Mouse (Mus musculus): ENCODE measurements around the gene Gcsam. TPM values are rescaled to one million over a fixed set of nuclear protein-coding genes. Genes with fewer than 3 reads are reported as not detected.

Gcsam gene
- polyA plus RNA-seq (2014; fragmentation: Nextera tagmentation; extraction: Ambion mirVana) = 0.13 TPM in 1 of 2 replicates, not detected in the other

DNA sequence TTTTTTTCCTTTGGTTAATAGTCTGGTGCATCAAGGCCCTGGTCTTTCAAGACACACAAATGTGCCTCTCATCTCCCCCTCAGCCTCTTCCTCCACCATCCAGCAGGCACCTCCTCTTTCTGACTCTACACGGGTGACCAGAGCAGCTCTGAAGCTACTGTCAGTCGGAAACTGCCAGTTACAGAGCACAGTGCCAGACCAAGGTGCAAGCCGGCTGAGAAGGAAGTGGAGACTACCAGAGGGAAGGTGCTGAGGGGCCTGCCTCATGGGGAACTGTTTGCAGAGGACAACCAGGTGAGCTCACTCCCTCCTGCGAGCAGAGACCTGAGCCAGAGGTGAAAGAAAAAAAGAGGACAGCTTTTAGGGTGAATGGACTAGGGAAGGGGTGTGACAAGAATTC lies at the start of gene Gcsam:
Gene Gcsam (plus strand): TSS at position 114 of the 400 bp plus-strand sequence.
- Histone ChIP-seq H3K27me3 (ENCODE audit: control insufficient read depth, insufficient read depth, low read length) (no peaks in the 10 kb centered on the region), H3K36me3 (ENCODE audit: control insufficient read depth, insufficient read depth, low read length) (no peaks in the 10 kb centered on the region), H3K4me1 (replicated peaks; ENCODE audit: control insufficient read depth, insufficient read depth, low read length) (no peaks in the 10 kb centered on the region), H3K4me2 (ENCODE audit: low read depth, low read length, severe bottlenecking) (no peak within 1 kb of the TSS), H3K4me3 (ENCODE audit: low read depth, low read length) (no peak within 1 kb of the TSS), H3K9me3 (ENCODE audit: control insufficient read depth, low read length) (no peaks in the 10 kb centered on the region), H3K27ac (ENCODE audit: low read depth, low read length) (no peak within 1 kb of the TSS), H3K9ac (ENCODE audit: low read length) (no peak within 1 kb of the TSS)
- ATAC-seq (replicated peaks; ENCODE audit: low FRiP score) (no peak), DNase-seq (ENCODE audit: low spot score) (no peak)
- WGBS = 87% methylated on average over 4 of the region's 4 CpGs

DNA sequence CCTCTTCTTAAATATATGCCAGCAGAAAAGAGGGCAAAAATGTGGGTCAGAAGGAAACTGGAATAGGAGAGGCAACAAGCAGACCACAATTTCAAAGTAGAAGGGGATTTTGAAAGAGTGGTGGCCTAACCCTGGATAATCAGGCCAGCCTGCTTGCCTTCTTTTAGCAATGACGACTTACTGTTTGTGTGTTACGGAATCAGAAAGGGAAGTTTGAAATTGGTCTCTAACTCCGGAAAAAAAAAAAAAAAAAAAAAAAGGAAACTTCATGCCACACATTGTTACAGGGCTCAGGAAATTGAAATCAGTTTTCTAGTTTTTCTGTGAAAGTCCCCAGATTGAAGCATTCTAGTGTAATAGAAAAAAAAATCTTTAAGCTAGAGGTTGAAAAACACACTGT lies 48.4 kb upstream of the Gcsam start:
- Histone ChIP-seq H3K27me3 (ENCODE audit: control insufficient read depth, insufficient read depth, low read length) (no peaks in the 10 kb centered on the region), H3K4me2 (ENCODE audit: low read depth, low read length, severe bottlenecking) (no peak overlapping the region), H3K36me3 (ENCODE audit: control insufficient read depth, insufficient read depth, low read length) (no peaks in the 10 kb centered on the region), H3K4me1 (replicated peaks; ENCODE audit: control insufficient read depth, insufficient read depth, low read length) (no peaks in the 10 kb centered on the region), H3K9ac (ENCODE audit: low read length) (no peak overlapping the region), H3K4me3 (ENCODE audit: low read depth, low read length) (no peak overlapping the region), H3K9me3 (ENCODE audit: control insufficient read depth, low read length) (no peaks in the 10 kb centered on the region), H3K27ac (ENCODE audit: low read depth, low read length) (no peak overlapping the region)
- ATAC-seq (replicated peaks; ENCODE audit: low FRiP score) (no peak), DNase-seq (ENCODE audit: low spot score) (no peak)
- 64% methylated on average over 3 of the region's 3 CpGs for WGBS

DNA sequence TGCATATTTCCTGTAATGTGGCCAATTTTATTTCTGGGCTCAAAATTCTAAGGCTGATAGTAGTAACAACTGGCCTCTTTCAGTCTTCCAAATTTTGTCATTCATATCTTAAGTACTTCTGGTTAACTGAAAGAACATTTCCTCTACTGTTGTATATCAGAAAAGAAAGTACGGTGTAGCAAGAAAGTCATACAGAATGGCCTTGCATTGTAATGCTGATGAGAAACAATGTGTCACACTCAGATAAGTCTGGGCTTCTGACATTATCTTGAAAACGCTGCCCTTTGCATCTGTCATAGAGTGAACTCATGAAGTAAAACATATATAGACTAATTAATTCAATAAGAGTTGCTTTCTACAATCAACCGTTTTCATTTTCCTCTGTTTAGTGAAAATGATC lies 37.9 kb upstream of the Gcsam start:
- Histone ChIP-seq H3K4me3 (ENCODE audit: low read depth, low read length) (no peak overlapping the region), H3K9ac (ENCODE audit: low read length) (no peak overlapping the region), H3K4me2 (ENCODE audit: low read depth, low read length, severe bottlenecking) (no peak overlapping the region), H3K9me3 (ENCODE audit: control insufficient read depth, low read length) (no peaks in the 10 kb centered on the region), H3K27ac (ENCODE audit: low read depth, low read length) (no peak overlapping the region), H3K36me3 (ENCODE audit: control insufficient read depth, insufficient read depth, low read length) (no peaks in the 10 kb centered on the region), H3K4me1 (replicated peaks; ENCODE audit: control insufficient read depth, insufficient read depth, low read length) (no peaks in the 10 kb centered on the region), H3K27me3 (ENCODE audit: control insufficient read depth, insufficient read depth, low read length) (no peaks in the 10 kb centered on the region)
- 93% methylated on average over 3 of the region's 3 CpGs for WGBS
- ATAC-seq (replicated peaks; ENCODE audit: low FRiP score) = no peak
- DNase-seq (ENCODE audit: low spot score) = no peak

DNA sequence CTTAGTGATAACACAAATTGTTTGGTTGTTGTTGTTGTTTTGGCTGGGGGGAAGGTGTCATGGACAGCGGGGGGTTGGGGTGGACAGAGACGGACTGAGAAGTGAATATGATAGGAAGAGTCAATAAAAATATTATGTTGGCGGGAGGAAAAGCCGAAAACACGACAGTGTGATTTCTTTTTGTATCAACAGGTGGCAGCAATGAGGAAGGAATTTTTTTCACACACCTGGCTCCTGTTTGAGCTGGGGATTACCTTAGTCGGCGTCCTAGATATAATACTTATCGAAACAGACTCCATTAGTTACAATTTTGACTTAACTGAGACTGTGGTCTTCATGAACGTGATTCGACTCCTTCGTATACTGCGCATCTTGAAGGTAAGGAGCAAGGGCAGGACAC lies 30.3 kb upstream of the Gcsam start:
- ATAC-seq (replicated peaks; ENCODE audit: low FRiP score) (no peak), DNase-seq (ENCODE audit: low spot score) (no peak)
- no peak overlapping the region for H3K4me2 ChIP-seq (ENCODE audit: low read depth, low read length, severe bottlenecking)
- WGBS = 61% methylated on average over 12 of the region's 12 CpGs
- no peaks in the 10 kb centered on the region for H3K27me3 ChIP-seq (ENCODE audit: control insufficient read depth, insufficient read depth, low read length)
- H3K27ac ChIP-seq (ENCODE audit: low read depth, low read length) = no peak overlapping the region
- H3K9me3 ChIP-seq (ENCODE audit: control insufficient read depth, low read length) = no peaks in the 10 kb centered on the region
- H3K4me1 ChIP-seq (replicated peaks; ENCODE audit: control insufficient read depth, insufficient read depth, low read length) = no peaks in the 10 kb centered on the region
- no peaks in the 10 kb centered on the region for H3K36me3 ChIP-seq (ENCODE audit: control insufficient read depth, insufficient read depth, low read length)
- no peak overlapping the region for H3K4me3 ChIP-seq (ENCODE audit: low read depth, low read length)
- H3K9ac ChIP-seq (ENCODE audit: low read length) = no peak overlapping the region

DNA sequence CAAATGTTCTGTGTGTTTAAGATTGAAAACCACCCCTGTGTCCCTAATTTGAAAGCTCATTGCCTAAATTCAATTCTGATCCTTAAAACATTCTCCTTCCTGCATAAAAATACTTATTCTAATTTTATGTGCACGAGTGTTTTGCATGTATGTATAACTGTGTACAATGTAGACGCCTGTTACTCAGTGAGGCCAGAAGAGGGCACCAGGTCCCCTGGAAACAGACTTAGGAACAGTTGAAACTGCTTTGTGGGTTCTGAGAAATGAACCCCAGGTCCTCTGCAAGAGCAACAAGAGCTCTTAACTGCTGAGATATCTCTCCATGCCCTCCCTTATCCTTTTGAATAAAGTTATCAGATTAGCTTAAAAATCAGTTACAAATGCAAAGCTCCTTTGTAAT lies 27.7 kb upstream of the Gcsam start:
- Histone ChIP-seq H3K4me1 (replicated peaks; ENCODE audit: control insufficient read depth, insufficient read depth, low read length) (no peaks in the 10 kb centered on the region), H3K27me3 (ENCODE audit: control insufficient read depth, insufficient read depth, low read length) (no peaks in the 10 kb centered on the region), H3K27ac (ENCODE audit: low read depth, low read length) (no peak overlapping the region), H3K36me3 (ENCODE audit: control insufficient read depth, insufficient read depth, low read length) (no peaks in the 10 kb centered on the region), H3K9ac (ENCODE audit: low read length) (no peak overlapping the region), H3K4me3 (ENCODE audit: low read depth, low read length) (no peak overlapping the region), H3K9me3 (ENCODE audit: control insufficient read depth, low read length) (no peaks in the 10 kb centered on the region), H3K4me2 (ENCODE audit: low read depth, low read length, severe bottlenecking) (no peak overlapping the region)
- DNase-seq (ENCODE audit: low spot score) (no peak), ATAC-seq (replicated peaks; ENCODE audit: low FRiP score) (no peak)
- 32% methylated on average over 2 of the region's 2 CpGs for WGBS

DNA sequence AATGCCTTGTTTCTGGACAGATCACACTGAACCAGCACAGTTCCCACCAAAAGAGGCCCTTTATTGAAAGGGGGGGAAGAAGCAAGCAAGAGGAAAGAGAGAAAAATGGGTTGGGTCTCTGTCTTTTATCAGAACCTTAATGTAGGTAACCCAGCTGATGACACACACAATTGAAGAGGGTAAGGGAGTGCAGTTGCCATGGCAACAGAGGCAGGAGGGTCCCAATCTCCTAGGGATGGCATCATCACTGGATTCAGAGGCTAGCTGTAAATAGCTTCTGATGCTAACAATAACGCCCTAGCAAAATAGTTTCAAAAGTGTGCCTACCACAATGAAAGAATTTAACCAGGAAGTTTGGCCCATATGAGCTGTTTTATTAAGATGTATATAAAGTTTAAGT lies 16.5 kb upstream of the Gcsam start:
- no peak overlapping the region for H3K4me3 ChIP-seq (ENCODE audit: low read depth, low read length)
- no peaks in the 10 kb centered on the region for H3K4me1 ChIP-seq (replicated peaks; ENCODE audit: control insufficient read depth, insufficient read depth, low read length)
- ATAC-seq (replicated peaks; ENCODE audit: low FRiP score) (no peak; the same call in 1 of the 2 replicates), DNase-seq (ENCODE audit: low spot score) (no peak)
- H3K27me3 ChIP-seq (ENCODE audit: control insufficient read depth, insufficient read depth, low read length) = no peaks in the 10 kb centered on the region
- no peaks in the 10 kb centered on the region for H3K36me3 ChIP-seq (ENCODE audit: control insufficient read depth, insufficient read depth, low read length)
- no peaks in the 10 kb centered on the region for H3K9me3 ChIP-seq (ENCODE audit: control insufficient read depth, low read length)
- 69% methylated on average over 1 of the region's 1 CpGs for WGBS
- no peak overlapping the region for H3K9ac ChIP-seq (ENCODE audit: low read length)
- H3K27ac ChIP-seq (ENCODE audit: low read depth, low read length) = no peak overlapping the region
- no peak overlapping the region for H3K4me2 ChIP-seq (ENCODE audit: low read depth, low read length, severe bottlenecking)

DNA sequence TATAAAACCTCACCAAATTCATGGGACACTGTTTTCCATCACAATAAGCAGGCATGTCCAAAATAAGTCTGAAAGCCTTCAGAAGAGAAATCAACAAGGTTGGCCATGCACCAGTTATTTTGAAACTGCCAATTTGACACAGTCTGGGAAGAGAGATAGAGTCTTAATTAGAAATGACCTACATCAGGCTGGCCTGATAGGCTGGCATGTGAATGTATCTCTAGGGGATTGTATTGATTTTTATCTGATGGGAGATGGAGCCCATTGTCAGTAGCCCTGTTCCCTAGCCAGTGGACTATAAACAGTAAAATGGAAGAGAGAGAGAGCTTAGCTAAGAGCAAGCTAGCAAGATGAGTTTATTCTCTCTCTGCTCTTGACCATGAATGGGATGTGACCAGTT lies 14.7 kb upstream of the Gcsam start:
- Histone ChIP-seq H3K4me3 (ENCODE audit: low read depth, low read length) (no peak overlapping the region), H3K9ac (ENCODE audit: low read length) (no peak overlapping the region), H3K4me2 (ENCODE audit: low read depth, low read length, severe bottlenecking) (no peak overlapping the region), H3K9me3 (ENCODE audit: control insufficient read depth, low read length) (no peaks in the 10 kb centered on the region), H3K36me3 (ENCODE audit: control insufficient read depth, insufficient read depth, low read length) (no peaks in the 10 kb centered on the region), H3K27ac (ENCODE audit: low read depth, low read length) (no peak overlapping the region), H3K4me1 (replicated peaks; ENCODE audit: control insufficient read depth, insufficient read depth, low read length) (no peaks in the 10 kb centered on the region), H3K27me3 (ENCODE audit: control insufficient read depth, insufficient read depth, low read length) (no peaks in the 10 kb centered on the region)
- ATAC-seq (replicated peaks; ENCODE audit: low FRiP score) (no peak), DNase-seq (ENCODE audit: low spot score) (no peak)

DNA sequence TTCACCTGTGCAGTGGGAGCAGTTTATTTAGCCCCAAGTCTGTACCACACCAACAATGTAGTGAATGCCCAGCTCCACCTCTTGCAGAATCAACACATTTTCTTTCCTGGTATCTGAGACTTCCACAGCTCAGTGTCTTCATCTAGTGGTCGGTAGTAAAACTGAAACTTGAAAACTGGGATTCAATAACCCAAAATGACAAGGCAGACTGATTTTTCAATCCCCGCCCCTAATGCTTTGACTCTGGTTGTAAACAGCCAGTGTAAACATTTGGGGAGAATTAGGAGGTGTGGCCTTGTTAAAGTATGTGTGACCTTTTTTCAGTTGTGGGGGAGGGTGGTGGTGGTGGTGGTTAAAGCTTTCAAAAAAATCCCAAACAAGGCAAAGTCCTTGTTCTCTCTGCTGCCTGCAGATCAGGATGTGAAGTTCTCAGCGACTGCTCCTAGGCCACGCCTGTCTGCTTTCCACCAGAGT lies 1.7 kb upstream of the Gcsam start:
- H3K4me3 ChIP-seq (ENCODE audit: low read depth, low read length) = no peak overlapping the region
- no peak overlapping the region for H3K4me2 ChIP-seq (ENCODE audit: low read depth, low read length, severe bottlenecking)
- no peaks in the 10 kb centered on the region for H3K4me1 ChIP-seq (replicated peaks; ENCODE audit: control insufficient read depth, insufficient read depth, low read length)
- 65% methylated on average over 4 of the region's 4 CpGs for WGBS
- ATAC-seq (replicated peaks; ENCODE audit: low FRiP score) = no peak
- no peak for DNase-seq (ENCODE audit: low spot score)
- no peaks in the 10 kb centered on the region for H3K9me3 ChIP-seq (ENCODE audit: control insufficient read depth, low read length)
- H3K27me3 ChIP-seq (ENCODE audit: control insufficient read depth, insufficient read depth, low read length) = no peaks in the 10 kb centered on the region
- no peak overlapping the region for H3K27ac ChIP-seq (ENCODE audit: low read depth, low read length)
- no peak overlapping the region for H3K9ac ChIP-seq (ENCODE audit: low read length)
- no peaks in the 10 kb centered on the region for H3K36me3 ChIP-seq (ENCODE audit: control insufficient read depth, insufficient read depth, low read length)

DNA sequence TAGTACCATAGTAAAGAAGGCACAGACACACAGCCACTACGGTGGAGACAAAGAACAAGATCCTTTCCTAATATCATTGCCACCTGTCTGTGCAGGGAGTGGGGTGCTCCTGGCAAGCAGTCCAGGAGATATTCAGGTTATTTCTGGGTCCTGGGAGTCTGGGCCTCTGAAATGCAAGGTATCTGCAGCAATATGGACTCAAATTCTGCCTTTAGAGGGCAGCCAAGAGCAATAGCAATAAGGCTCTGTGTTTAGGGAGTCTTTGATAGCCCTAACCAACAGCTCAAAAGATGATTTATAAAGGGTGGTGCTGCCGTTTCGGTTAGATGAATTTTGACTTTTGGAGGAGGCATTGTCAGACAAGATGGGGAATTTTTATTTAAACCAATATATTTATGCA lies 880 bp upstream of the Gcsam start:
- 78% methylated on average over 3 of the region's 3 CpGs for WGBS
- ATAC-seq (replicated peaks; ENCODE audit: low FRiP score) (no peak), DNase-seq (ENCODE audit: low spot score) (no peak)
- H3K4me2 ChIP-seq (ENCODE audit: low read depth, low read length, severe bottlenecking) = no peak overlapping the region
- H3K9me3 ChIP-seq (ENCODE audit: control insufficient read depth, low read length) = no peaks in the 10 kb centered on the region
- no peaks in the 10 kb centered on the region for H3K4me1 ChIP-seq (replicated peaks; ENCODE audit: control insufficient read depth, insufficient read depth, low read length)
- no peaks in the 10 kb centered on the region for H3K27me3 ChIP-seq (ENCODE audit: control insufficient read depth, insufficient read depth, low read length)
- no peak overlapping the region for H3K9ac ChIP-seq (ENCODE audit: low read length)
- no peaks in the 10 kb centered on the region for H3K36me3 ChIP-seq (ENCODE audit: control insufficient read depth, insufficient read depth, low read length)
- H3K4me3 ChIP-seq (ENCODE audit: low read depth, low read length) = no peak overlapping the region
- H3K27ac ChIP-seq (ENCODE audit: low read depth, low read length) = no peak overlapping the region
